9 mouse cellular contexts compared by ENCODE assay signal in genomic region chr17:50019090-50019489, GRCm38 (mm10).
A peak's percentile ranks its signal among the peaks of the same experiment; 100 is the strongest.
DNase-seq lines count a peak whose midpoint lies in the region; ATAC-seq lines count a peak whose summit lies in the region.
"Had no signal": no experiment of that assay in that cellular context is flagged by ENCODE, and none has a peak within 500 bp of the region (broad histone marks: within the 10 kb centered on the region; RNA-seq: fewer than 3 reads in every experiment).

No protein-coding gene starts in this region.

- no peaks in the 10 kb centered on the region for H3K9me3 ChIP-seq in forebrain, embryonic 15.5 days
- H3K9me3 ChIP-seq in liver, embryonic 16.5 days (replicated peaks; ENCODE audit: control insufficient read depth, low read length) = no peaks in the 10 kb centered on the region

- WGBS in forebrain, embryonic 15.5 days = 31% methylated on average over 5 of the region's 5 CpGs
- 26% methylated on average over 5 of the region's 5 CpGs for WGBS in liver, embryonic 16.5 days (ENCODE audit: insufficient replicate concordance)

- no peak overlapping the region for H3K4me3 ChIP-seq in forebrain, embryonic 15.5 days
- no peak overlapping the region for H3K4me3 ChIP-seq in liver, embryonic 16.5 days (ENCODE audit: low read depth, low read length)

- peak overlapping the region; percentile 84 for H3K27ac ChIP-seq in forebrain, embryonic 15.5 days (replicated peaks)
- peak overlapping the region; percentile 100 for H3K27ac ChIP-seq in liver, embryonic 16.5 days (ENCODE audit: low read length)

- H3K9ac ChIP-seq in forebrain, embryonic 15.5 days (replicated peaks) = no peak overlapping the region
- H3K9ac ChIP-seq in liver, embryonic 16.5 days (ENCODE audit: low read depth, low read length) = peak overlapping the region; percentile 65

- peaks cover 47% of the 10 kb centered on the region for H3K4me1 ChIP-seq in forebrain, embryonic 15.5 days
- peaks cover 59% of the 10 kb centered on the region for H3K4me1 ChIP-seq in liver, embryonic 16.5 days (ENCODE audit: control insufficient read depth, low read depth, low read length)

- 0 out of 2 replicates have a peak, but pooled peaks have one; percentile 60 for ATAC-seq in frontal cortex, adult (ENCODE audit: low TSS enrichment)
- ATAC-seq in forebrain, embryonic 15.5 days (replicated peaks) = peak; percentile 32; the same call in 1 of the 2 replicates
- peak; percentile 75 for ATAC-seq in liver, embryonic 16.5 days (ENCODE audit: low read depth)

- DNase-seq in frontal cortex, postnatal 25 days (ENCODE audit: low spot score in 2 of 2) = no peak
- DNase-seq in Muller cell, postnatal 12 days (ENCODE audit: inconsistent ontology term) = peak; percentile 52
- DNase-seq in adrenal gland, adult 2 months = no peak
- no peak for DNase-seq in embryo, embryonic 11 days
- DNase-seq in urinary bladder, adult 18-20 months (ENCODE audit: low spot score in 2 of 2) = no peak
- DNase-seq: gastrocnemius, postnatal 14 days had no signal

- no peaks in the 10 kb centered on the region for H3K27me3 ChIP-seq in forebrain, embryonic 15.5 days
- no peaks in the 10 kb centered on the region for H3K27me3 ChIP-seq in liver, embryonic 16.5 days (ENCODE audit: control insufficient read depth, insufficient read depth, low read depth, low read length)

- no peaks in the 10 kb centered on the region for H3K36me3 ChIP-seq in forebrain, embryonic 15.5 days
- H3K36me3 ChIP-seq in liver, embryonic 16.5 days (ENCODE audit: control insufficient read depth, insufficient read depth) = no peaks in the 10 kb centered on the region

- no peak overlapping the region for H3K4me2 ChIP-seq in forebrain, embryonic 15.5 days (replicated peaks)
- peak overlapping the region; percentile 54 for H3K4me2 ChIP-seq in liver, embryonic 16.5 days (ENCODE audit: low read depth, low read length)
